Mouse (Mus musculus): Measurements from ENCODE around the gene Fam107a. TPM values are rescaled to one million over a fixed set of nuclear protein-coding genes. Genes with fewer than 3 reads are reported as not detected.

Fam107a gene
- polyA plus RNA-seq, 1 experiment = 4.5 TPM

DNA sequence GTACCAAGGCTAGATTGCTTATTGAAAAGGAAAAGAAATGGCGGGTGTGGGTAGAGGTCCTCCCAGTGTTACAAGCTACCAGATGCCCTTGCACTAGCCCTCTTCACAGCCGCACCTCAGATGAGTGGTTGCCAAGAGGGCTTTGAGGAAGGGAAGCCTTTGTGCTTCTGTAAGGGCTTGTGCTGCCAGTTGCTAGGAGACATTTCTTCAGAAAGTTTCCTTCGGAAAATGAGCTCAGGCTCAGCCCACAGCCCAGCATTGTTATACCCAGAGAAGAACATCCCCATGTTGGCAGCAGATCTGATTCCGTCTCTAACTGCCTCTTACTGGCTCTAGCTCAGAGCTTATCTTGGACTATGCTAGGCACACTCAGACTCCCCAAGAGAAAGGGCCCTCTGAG, 11.7 kb upstream of the Fam107a start:
- Histone ChIP-seq H3K4me3 (no peak overlapping the region), H3ac (ENCODE audit: control insufficient read depth, insufficient read length) (no peak overlapping the region), H3K79me2 (ENCODE audit: control insufficient read depth, insufficient read depth) (no peaks in the 10 kb centered on the region), H3K4me2 (ENCODE audit: low read depth) (no peak overlapping the region), H3K27me3 (ENCODE audit: control insufficient read depth, insufficient read depth, insufficient read length) (no peaks in the 10 kb centered on the region), H3K36me3 (ENCODE audit: control insufficient read depth, insufficient read depth) (no peaks in the 10 kb centered on the region)
- TF ChIP-seq MYOG (IDR thresholded peaks at IDR 0.05; ENCODE audit: control insufficient read depth in 1 of 3, insufficient read depth in 1 of 3, insufficient read length in 2 of 3, low read depth in 2 of 3) (no peak), E2F4 (IDR thresholded peaks at IDR 0.05; ENCODE audit: insufficient read depth) (no peak), SRF (IDR thresholded peaks at IDR 0.05; ENCODE audit: control insufficient read depth, insufficient read length, low read depth) (no peak)

GRCm38 (mm10) chr14:8327371-8327770, 9.5 kb upstream of the Fam107a start:
- no peak for TF ChIP-seq E2F4 (IDR thresholded peaks at IDR 0.05; ENCODE audit: insufficient read depth)
- Histone ChIP-seq H3ac (ENCODE audit: control insufficient read depth, insufficient read length) (no peak overlapping the region), H3K4me2 (ENCODE audit: low read depth) (no peak overlapping the region), H3K4me3 (no peak overlapping the region), H3K79me2 (ENCODE audit: control insufficient read depth, insufficient read depth) (no peaks in the 10 kb centered on the region), H3K36me3 (ENCODE audit: control insufficient read depth, insufficient read depth) (no peaks in the 10 kb centered on the region), H3K27me3 (ENCODE audit: control insufficient read depth, insufficient read depth, insufficient read length) (no peaks in the 10 kb centered on the region)

GRCm38 (mm10) chr14:8326961-8327360, 9.1 kb upstream of the Fam107a start:
- H3ac ChIP-seq (ENCODE audit: control insufficient read depth, insufficient read length) = no peak overlapping the region
- H3K4me2 ChIP-seq (ENCODE audit: low read depth) = no peak overlapping the region
- H3K4me3 ChIP-seq = no peak overlapping the region
- H3K36me3 ChIP-seq (ENCODE audit: control insufficient read depth, insufficient read depth) = no peaks in the 10 kb centered on the region
- no peak for TF ChIP-seq MAX (IDR thresholded peaks at IDR 0.05; ENCODE audit: low read depth)
- no peak for TF ChIP-seq SRF (IDR thresholded peaks at IDR 0.05; ENCODE audit: control insufficient read depth, insufficient read length, low read depth)
- no peak for TF ChIP-seq REST (IDR thresholded peaks at IDR 0.05; ENCODE audit: insufficient read depth, insufficient read length)
- no peak for TF ChIP-seq CEBPB (IDR thresholded peaks at IDR 0.05; ENCODE audit: insufficient read depth, poor library complexity, severe bottlenecking)
- TF ChIP-seq TCF3 (IDR thresholded peaks at IDR 0.05; ENCODE audit: insufficient read length, low read depth) = no peak
- no peaks in the 10 kb centered on the region for H3K27me3 ChIP-seq (ENCODE audit: control insufficient read depth, insufficient read depth, insufficient read length)
- no peaks in the 10 kb centered on the region for H3K79me2 ChIP-seq (ENCODE audit: control insufficient read depth, insufficient read depth)

DNA sequence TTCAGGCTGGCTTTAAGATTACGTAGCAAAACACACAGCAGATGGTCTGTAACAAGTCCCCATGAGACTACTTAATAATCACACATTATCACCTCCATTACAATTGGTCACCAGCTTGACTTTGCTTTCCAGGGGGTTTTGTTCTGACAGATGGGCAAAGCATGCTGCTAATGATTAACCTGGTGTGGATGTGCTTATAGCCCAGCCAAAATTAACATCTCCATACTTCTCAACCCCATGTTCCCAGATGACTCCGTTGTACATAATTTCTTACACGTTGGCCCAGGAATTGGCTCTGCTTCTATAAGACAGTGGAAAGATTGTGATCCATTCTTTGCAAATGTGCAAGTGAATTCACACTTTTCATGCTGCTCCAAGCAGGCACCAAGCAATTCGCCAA, 7.9 kb upstream of the Fam107a start:
- TF ChIP-seq POLR2AphosphoS2 (IDR thresholded peaks at IDR 0.05; ENCODE audit: insufficient read length, low read depth) (no peak), CEBPB (IDR thresholded peaks at IDR 0.05; ENCODE audit: insufficient read depth, poor library complexity, severe bottlenecking) (no peak), E2F4 (IDR thresholded peaks at IDR 0.05; ENCODE audit: insufficient read depth) (no peak), MYOD1 (IDR thresholded peaks at IDR 0.05; ENCODE audit: control insufficient read depth in 1 of 3, insufficient read length in 2 of 3, low read depth in 2 of 3) (no peak), POLR2A (IDR thresholded peaks at IDR 0.05; ENCODE audit: insufficient read length, low read depth) (no peak)
- no peaks in the 10 kb centered on the region for H3K36me3 ChIP-seq (ENCODE audit: control insufficient read depth, insufficient read depth)
- H3K79me2 ChIP-seq (ENCODE audit: control insufficient read depth, insufficient read depth) = no peaks in the 10 kb centered on the region
- H3K27me3 ChIP-seq (ENCODE audit: control insufficient read depth, insufficient read depth, insufficient read length) = no peaks in the 10 kb centered on the region
- no peak overlapping the region for H3ac ChIP-seq (ENCODE audit: control insufficient read depth, insufficient read length)
- H3K4me3 ChIP-seq = no peak overlapping the region
- H3K4me2 ChIP-seq (ENCODE audit: low read depth) = no peak overlapping the region

DNA sequence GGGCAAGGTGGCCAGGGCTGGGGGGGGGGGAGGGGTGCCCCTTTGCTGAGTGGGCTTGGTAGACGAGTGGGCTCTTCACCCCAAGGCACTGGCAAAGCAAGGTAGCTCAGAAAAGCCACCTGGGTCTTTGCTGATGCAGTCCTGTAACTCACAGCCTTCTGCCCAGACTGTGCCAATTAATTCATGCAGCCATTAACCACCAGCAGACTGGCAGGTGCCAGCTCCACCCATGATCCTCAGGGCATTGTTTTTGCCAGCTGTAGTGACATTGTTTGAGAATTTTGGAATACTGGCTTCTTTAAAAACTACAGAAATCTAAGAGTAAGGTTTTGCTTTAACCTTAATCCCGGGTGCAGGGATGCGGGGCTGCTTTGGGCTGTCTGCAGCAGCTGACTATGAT, 2.7 kb upstream of the Fam107a start:
- Histone ChIP-seq H3K79me2 (ENCODE audit: control insufficient read depth, insufficient read depth) (no peaks in the 10 kb centered on the region), H3K27me3 (ENCODE audit: control insufficient read depth, insufficient read depth, insufficient read length) (no peaks in the 10 kb centered on the region), H3K4me3 (no peak overlapping the region), H3K4me2 (ENCODE audit: low read depth) (no peak overlapping the region), H3ac (ENCODE audit: control insufficient read depth, insufficient read length) (no peak overlapping the region), H3K36me3 (ENCODE audit: control insufficient read depth, insufficient read depth) (no peaks in the 10 kb centered on the region)
- no peak for TF ChIP-seq POLR2A (IDR thresholded peaks at IDR 0.05; ENCODE audit: insufficient read length, low read depth)
- TF ChIP-seq USF1 (IDR thresholded peaks at IDR 0.05; ENCODE audit: low read depth) = no peak
- no peak for TF ChIP-seq E2F4 (IDR thresholded peaks at IDR 0.05; ENCODE audit: insufficient read depth)
- TF ChIP-seq SRF (IDR thresholded peaks at IDR 0.05; ENCODE audit: control insufficient read depth, insufficient read length, low read depth) = no peak
- TF ChIP-seq MYOD1 (IDR thresholded peaks at IDR 0.05; ENCODE audit: control insufficient read depth in 1 of 3, insufficient read length in 2 of 3, low read depth in 2 of 3) = no peak
- TF ChIP-seq MAX (IDR thresholded peaks at IDR 0.05; ENCODE audit: low read depth) = no peak
- no peak for TF ChIP-seq TCF3 (IDR thresholded peaks at IDR 0.05; ENCODE audit: insufficient read length, low read depth)
- no peak for TF ChIP-seq TCF12 (IDR thresholded peaks at IDR 0.05; ENCODE audit: insufficient read depth, poor library complexity, severe bottlenecking)
- no peak for TF ChIP-seq REST (IDR thresholded peaks at IDR 0.05; ENCODE audit: insufficient read depth, insufficient read length)
- no peak for TF ChIP-seq POLR2AphosphoS2 (IDR thresholded peaks at IDR 0.05; ENCODE audit: insufficient read length, low read depth)
- no peak for TF ChIP-seq CEBPB (IDR thresholded peaks at IDR 0.05; ENCODE audit: insufficient read depth, poor library complexity, severe bottlenecking)
- TF ChIP-seq MYOG (IDR thresholded peaks at IDR 0.05; ENCODE audit: control insufficient read depth in 1 of 3, insufficient read depth in 1 of 3, insufficient read length in 2 of 3, low read depth in 2 of 3) = no peak

Measured in myocyte (in vitro differentiated cells).